Mouse (Mus musculus): ENCODE data around the gene Sv2c.

Gene Sv2c

DNA sequence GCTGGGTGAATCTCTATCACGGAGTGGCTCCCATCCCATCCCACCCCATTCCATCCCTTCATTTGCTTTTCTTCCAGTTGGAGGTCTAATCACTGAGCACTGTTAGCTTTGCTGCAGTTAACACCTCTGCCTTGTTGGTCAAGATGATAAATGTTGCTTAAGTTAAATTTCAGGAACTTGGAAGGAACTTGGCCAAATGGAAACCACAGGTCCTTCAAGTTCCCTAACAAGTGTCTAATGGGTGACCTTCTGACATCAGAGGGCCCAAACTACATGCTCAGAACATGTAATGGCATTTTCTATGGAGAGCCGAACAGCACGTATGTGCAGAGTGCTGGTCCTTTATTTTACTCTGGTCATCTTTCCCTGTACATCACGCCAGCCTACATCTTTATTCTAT is 190.5 kb downstream of the Sv2c start:
- DNase-seq: no peak

DNA sequence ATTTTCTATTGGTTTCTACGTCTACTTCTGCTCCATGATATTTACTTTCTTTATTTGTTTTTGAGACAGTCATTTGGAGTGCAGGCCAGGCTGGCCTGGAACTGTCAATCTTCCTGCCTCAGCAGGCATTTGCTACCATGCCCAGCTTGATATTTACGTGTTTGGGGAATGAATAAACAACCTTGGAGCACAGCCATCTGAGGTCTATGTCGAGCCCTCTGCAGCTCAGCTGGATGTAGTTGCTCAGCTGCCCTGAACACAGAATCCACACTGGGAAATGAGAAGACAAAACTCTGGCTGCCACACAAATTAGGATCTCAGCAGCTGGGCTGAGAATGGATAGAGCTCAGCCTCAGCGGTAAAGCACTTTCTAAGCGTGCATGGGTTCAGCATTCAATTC is 191.6 kb downstream of the Sv2c start:
- no peak for DNase-seq

DNA sequence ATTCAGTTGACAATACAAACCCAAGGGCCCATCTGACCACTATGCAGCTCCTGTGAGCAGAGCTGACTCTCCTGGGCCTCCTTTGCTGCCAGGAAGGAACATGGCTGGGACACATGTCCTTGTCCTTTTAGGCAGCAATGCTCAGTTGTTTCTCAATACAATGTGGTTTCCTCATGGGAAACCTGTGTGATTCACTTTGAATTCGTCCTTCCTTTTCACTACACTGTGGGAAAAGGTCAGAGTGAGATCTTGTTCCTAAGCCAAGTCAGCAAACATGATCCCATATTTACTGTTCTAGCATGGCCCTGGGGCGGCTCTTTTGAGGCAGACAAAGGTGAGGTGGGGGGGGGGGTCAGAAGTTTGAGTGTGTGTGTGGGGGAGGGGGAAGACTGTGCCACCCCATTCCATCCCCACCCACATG is 208.2 kb downstream of the Sv2c start:
- DNase-seq: no peak

DNA sequence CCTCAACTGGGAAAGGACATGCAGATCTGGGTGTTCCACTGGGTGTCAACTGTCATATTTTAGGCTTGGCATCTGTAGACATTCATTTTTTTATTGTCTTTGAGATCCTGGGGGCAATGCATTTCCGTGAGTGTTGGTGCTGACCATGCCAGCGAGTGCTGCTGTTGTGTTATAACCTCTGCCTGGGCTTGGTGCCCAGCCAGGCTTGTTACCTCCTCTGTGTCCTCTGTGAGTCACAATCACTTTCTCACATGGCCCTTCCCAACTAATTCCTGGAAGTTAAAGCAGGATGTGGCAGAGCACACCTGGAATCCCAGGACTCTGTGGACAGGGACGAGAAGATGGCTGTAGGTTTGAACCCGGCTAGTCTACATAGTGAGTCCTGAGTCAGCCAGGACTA is 209.8 kb downstream of the Sv2c start:
- no peak for DNase-seq

GRCm38 (mm10) chr13:95918624-95919284 is 213.6 kb downstream of the Sv2c start:
- DNase-seq: peak; percentile 17

- no peak for DNase-seq
Observed at GRCm38 (mm10) chr13:95913046-95913406, 219.4 kb downstream of the Sv2c start.

GRCm38 (mm10) chr13:95912157-95913045 is 220.0 kb downstream of the Sv2c start:
- DNase-seq: peak; percentile 85

- DNase-seq: no peak
Observed at GRCm38 (mm10) chr13:95910270-95910669, 222.1 kb downstream of the Sv2c start.

DNA sequence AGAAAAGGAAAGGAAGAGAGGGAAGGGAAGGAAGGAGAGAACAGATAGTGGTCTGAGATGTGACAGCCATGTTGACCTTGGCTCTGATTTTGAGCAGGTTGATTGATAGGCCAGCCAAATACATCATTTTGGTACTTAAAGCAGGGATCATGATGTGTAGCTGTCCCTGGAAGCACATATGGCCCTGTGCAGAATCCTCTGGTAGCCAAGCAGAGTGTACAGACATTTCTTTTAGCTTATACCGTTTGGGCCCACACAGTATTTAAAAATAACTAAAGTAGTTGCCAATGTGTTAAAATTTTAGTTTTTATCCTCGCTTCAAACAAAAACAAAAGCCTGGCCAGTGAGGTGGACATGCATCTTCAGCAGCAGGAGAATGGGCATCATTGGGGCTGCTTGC is 223.1 kb downstream of the Sv2c start:
- peak; percentile 54 for DNase-seq

All from layer of hippocampus, adult 9-11 months (tissue).